Mouse (Mus musculus): ENCODE data around the gene Cwc22. TPM values are rescaled to one million over a fixed set of nuclear protein-coding genes. Genes with fewer than 3 reads are reported as not detected.

The Cwc22 gene
- polyA plus RNA-seq, 1 experiment from 2014 or later: 18.8 TPM

- Histone ChIP-seq H3K27ac (replicated peaks in 1 of 2; ENCODE audit: control insufficient read depth in 1 of 2, insufficient read depth in 1 of 2, low read depth in 2 of 2, low read length in 2 of 2) (no peak overlapping the region), H3K4me1 (ENCODE audit: control insufficient read depth in 2 of 2, insufficient read depth in 2 of 2, low read length in 2 of 2) (no peaks in the 10 kb centered on the region), H3K36me3 (ENCODE audit: control insufficient read depth, insufficient read depth, low read length) (no peaks in the 10 kb centered on the region), H3K4me2 (ENCODE audit: low read length) (no peak overlapping the region), H3K27me3 (ENCODE audit: control insufficient read depth, insufficient read depth, low read length) (no peaks in the 10 kb centered on the region), H3K9me3 (ENCODE audit: control insufficient read depth, low read length) (no peaks in the 10 kb centered on the region), H3K9ac (ENCODE audit: low read length) (no peak overlapping the region), H3K4me3 (ENCODE audit: control insufficient read depth in 1 of 2, insufficient read depth in 1 of 2, low read depth in 1 of 2, low read length in 2 of 2) (no peak overlapping the region)
- 80% methylated on average over 5 of the region's 5 CpGs for WGBS
- ATAC-seq (ENCODE audit: insufficient number of reproducible peaks, insufficient read depth, low FRiP score, low read depth): no peak
Observed at GRCm38 (mm10) chr2:77881301-77882199, 64.6 kb downstream of the Cwc22 start.

- ATAC-seq (ENCODE audit: insufficient number of reproducible peaks, insufficient read depth, low FRiP score, low read depth): no peak
- no peaks in the 10 kb centered on the region for H3K9me3 ChIP-seq (ENCODE audit: control insufficient read depth, low read length)
- H3K4me2 ChIP-seq (ENCODE audit: low read length): no peak overlapping the region
- no peaks in the 10 kb centered on the region for H3K4me1 ChIP-seq (ENCODE audit: control insufficient read depth in 2 of 2, insufficient read depth in 2 of 2, low read length in 2 of 2)
- no peak overlapping the region for H3K4me3 ChIP-seq (ENCODE audit: control insufficient read depth in 1 of 2, insufficient read depth in 1 of 2, low read depth in 1 of 2, low read length in 2 of 2)
- 88% methylated on average over 1 of the region's 1 CpGs for WGBS
- H3K36me3 ChIP-seq (ENCODE audit: control insufficient read depth, insufficient read depth, low read length): no peaks in the 10 kb centered on the region
- H3K27me3 ChIP-seq (ENCODE audit: control insufficient read depth, insufficient read depth, low read length): no peaks in the 10 kb centered on the region
- no peak overlapping the region for H3K9ac ChIP-seq (ENCODE audit: low read length)
- H3K27ac ChIP-seq (replicated peaks in 1 of 2; ENCODE audit: control insufficient read depth in 1 of 2, insufficient read depth in 1 of 2, low read depth in 2 of 2, low read length in 2 of 2): no peak overlapping the region
Observed at GRCm38 (mm10) chr2:77880351-77880750, 65.8 kb downstream of the Cwc22 start.

GRCm38 (mm10) chr2:77879736-77880135, 66.4 kb downstream of the Cwc22 start:
- H3K9ac ChIP-seq (ENCODE audit: low read length): no peak overlapping the region
- ATAC-seq (ENCODE audit: insufficient number of reproducible peaks, insufficient read depth, low FRiP score, low read depth): no peak
- H3K9me3 ChIP-seq (ENCODE audit: control insufficient read depth, low read length): no peaks in the 10 kb centered on the region
- H3K4me1 ChIP-seq (ENCODE audit: control insufficient read depth in 2 of 2, insufficient read depth in 2 of 2, low read length in 2 of 2): no peaks in the 10 kb centered on the region
- no peaks in the 10 kb centered on the region for H3K27me3 ChIP-seq (ENCODE audit: control insufficient read depth, insufficient read depth, low read length)
- H3K4me3 ChIP-seq (ENCODE audit: control insufficient read depth in 1 of 2, insufficient read depth in 1 of 2, low read depth in 1 of 2, low read length in 2 of 2): no peak overlapping the region
- H3K36me3 ChIP-seq (ENCODE audit: control insufficient read depth, insufficient read depth, low read length): no peaks in the 10 kb centered on the region
- 67% methylated on average over 5 of the region's 5 CpGs for WGBS
- H3K4me2 ChIP-seq (ENCODE audit: low read length): no peak overlapping the region
- no peak overlapping the region for H3K27ac ChIP-seq (replicated peaks in 1 of 2; ENCODE audit: control insufficient read depth in 1 of 2, insufficient read depth in 1 of 2, low read depth in 2 of 2, low read length in 2 of 2)

GRCm38 (mm10) chr2:77877156-77877855, 68.9 kb downstream of the Cwc22 start:
- 85% methylated on average over 10 of the region's 10 CpGs for WGBS
- no peaks in the 10 kb centered on the region for H3K4me1 ChIP-seq (ENCODE audit: control insufficient read depth in 2 of 2, insufficient read depth in 2 of 2, low read length in 2 of 2)
- ATAC-seq (ENCODE audit: insufficient number of reproducible peaks, insufficient read depth, low FRiP score, low read depth): no peak
- H3K4me2 ChIP-seq (ENCODE audit: low read length): no peak overlapping the region
- no peaks in the 10 kb centered on the region for H3K36me3 ChIP-seq (ENCODE audit: control insufficient read depth, insufficient read depth, low read length)
- H3K9me3 ChIP-seq (ENCODE audit: control insufficient read depth, low read length): no peaks in the 10 kb centered on the region
- H3K9ac ChIP-seq (ENCODE audit: low read length): no peak overlapping the region
- H3K4me3 ChIP-seq (ENCODE audit: control insufficient read depth in 1 of 2, insufficient read depth in 1 of 2, low read depth in 1 of 2, low read length in 2 of 2): no peak overlapping the region
- no peaks in the 10 kb centered on the region for H3K27me3 ChIP-seq (ENCODE audit: control insufficient read depth, insufficient read depth, low read length)
- H3K27ac ChIP-seq (replicated peaks in 1 of 2; ENCODE audit: control insufficient read depth in 1 of 2, insufficient read depth in 1 of 2, low read depth in 2 of 2, low read length in 2 of 2): no peak overlapping the region

- Histone ChIP-seq H3K4me2 (ENCODE audit: low read length) (no peak overlapping the region), H3K4me1 (ENCODE audit: control insufficient read depth in 2 of 2, insufficient read depth in 2 of 2, low read length in 2 of 2) (no peaks in the 10 kb centered on the region), H3K36me3 (ENCODE audit: control insufficient read depth, insufficient read depth, low read length) (no peaks in the 10 kb centered on the region), H3K27me3 (ENCODE audit: control insufficient read depth, insufficient read depth, low read length) (no peaks in the 10 kb centered on the region), H3K9me3 (ENCODE audit: control insufficient read depth, low read length) (no peaks in the 10 kb centered on the region), H3K9ac (ENCODE audit: low read length) (no peak overlapping the region), H3K4me3 (ENCODE audit: control insufficient read depth in 1 of 2, insufficient read depth in 1 of 2, low read depth in 1 of 2, low read length in 2 of 2) (no peak overlapping the region), H3K27ac (replicated peaks in 1 of 2; ENCODE audit: control insufficient read depth in 1 of 2, insufficient read depth in 1 of 2, low read depth in 2 of 2, low read length in 2 of 2) (no peak overlapping the region)
- ATAC-seq (ENCODE audit: insufficient number of reproducible peaks, insufficient read depth, low FRiP score, low read depth): no peak
- 81% methylated on average over 6 of the region's 6 CpGs for WGBS
Observed at GRCm38 (mm10) chr2:77876331-77876730, 69.8 kb downstream of the Cwc22 start.

- no peaks in the 10 kb centered on the region for H3K9me3 ChIP-seq (ENCODE audit: control insufficient read depth, low read length)
- ATAC-seq (ENCODE audit: insufficient number of reproducible peaks, insufficient read depth, low FRiP score, low read depth): no peak
- no peak overlapping the region for H3K4me2 ChIP-seq (ENCODE audit: low read length)
- no peak overlapping the region for H3K27ac ChIP-seq (replicated peaks in 1 of 2; ENCODE audit: control insufficient read depth in 1 of 2, insufficient read depth in 1 of 2, low read depth in 2 of 2, low read length in 2 of 2)
- no peak overlapping the region for H3K4me3 ChIP-seq (ENCODE audit: control insufficient read depth in 1 of 2, insufficient read depth in 1 of 2, low read depth in 1 of 2, low read length in 2 of 2)
- H3K9ac ChIP-seq (ENCODE audit: low read length): no peak overlapping the region
- no peaks in the 10 kb centered on the region for H3K36me3 ChIP-seq (ENCODE audit: control insufficient read depth, insufficient read depth, low read length)
- no peaks in the 10 kb centered on the region for H3K27me3 ChIP-seq (ENCODE audit: control insufficient read depth, insufficient read depth, low read length)
- H3K4me1 ChIP-seq (ENCODE audit: control insufficient read depth in 2 of 2, insufficient read depth in 2 of 2, low read length in 2 of 2): no peaks in the 10 kb centered on the region
- 85% methylated on average over 4 of the region's 4 CpGs for WGBS
Observed at GRCm38 (mm10) chr2:77875516-77875915, 70.7 kb downstream of the Cwc22 start.

GRCm38 (mm10) chr2:77874678-77875077, 71.5 kb downstream of the Cwc22 start:
- Histone ChIP-seq H3K4me1 (ENCODE audit: control insufficient read depth in 2 of 2, insufficient read depth in 2 of 2, low read length in 2 of 2) (no peaks in the 10 kb centered on the region), H3K4me2 (ENCODE audit: low read length) (no peak overlapping the region), H3K27ac (replicated peaks in 1 of 2; ENCODE audit: control insufficient read depth in 1 of 2, insufficient read depth in 1 of 2, low read depth in 2 of 2, low read length in 2 of 2) (no peak overlapping the region), H3K36me3 (ENCODE audit: control insufficient read depth, insufficient read depth, low read length) (no peaks in the 10 kb centered on the region), H3K4me3 (ENCODE audit: control insufficient read depth in 1 of 2, insufficient read depth in 1 of 2, low read depth in 1 of 2, low read length in 2 of 2) (no peak overlapping the region), H3K27me3 (ENCODE audit: control insufficient read depth, insufficient read depth, low read length) (no peaks in the 10 kb centered on the region), H3K9me3 (ENCODE audit: control insufficient read depth, low read length) (no peaks in the 10 kb centered on the region), H3K9ac (ENCODE audit: low read length) (no peak overlapping the region)
- ATAC-seq (ENCODE audit: insufficient number of reproducible peaks, insufficient read depth, low FRiP score, low read depth): no peak
- WGBS: 73% methylated on average over 3 of the region's 3 CpGs

Data from heart, embryonic 14.5 days (tissue).